Mouse (Mus musculus) hindbrain, postnatal 0 days (tissue): Measurements from ENCODE around the gene Tex264. TPM values are rescaled to one million over a fixed set of nuclear protein-coding genes. Genes with fewer than 3 reads are reported as not detected.

Experiments used
- ATAC-seq: fragments of 200-750 bp; cut with Nextera tagmentation; 2 replicates; pipeline ENCODE4 v1.8.0; 2017; ENCODE audit warnings: mild to moderate bottlenecking, moderate TSS enrichment, moderate library complexity
- DNase-seq: peaks from one replicate; pipeline ENCODE4 v3.0.0-alpha.2; 2015; ENCODE audit warnings: low spot score
- H3K27ac ChIP-seq: fragments of 300-500 bp; sonication (generic); 2 replicates; pipeline ENCODE4 v1.5.1; 2014; ENCODE audit warnings: mild to moderate bottlenecking
- H3K27me3 ChIP-seq: fragments of 300-500 bp; sonication (generic); 2 replicates; pipeline ENCODE4 v1.6.1; 2014; ENCODE audit warnings: low read length, mixed read lengths; ENCODE audit not compliant: insufficient read depth
- H3K36me3 ChIP-seq: fragments of 300-500 bp; sonication (generic); 2 replicates; pipeline ENCODE4 v1.6.1; 2014; ENCODE audit warnings: low read length, mixed read lengths; ENCODE audit not compliant: insufficient read depth
- H3K4me1 ChIP-seq: fragments of 300-500 bp; sonication (generic); 2 replicates; pipeline ENCODE4 v1.6.1; 2014; ENCODE audit warnings: antibody characterized with exemption, low read length, mixed read lengths; ENCODE audit not compliant: insufficient read depth
- H3K4me2 ChIP-seq: fragments of 300-500 bp; sonication (generic); 2 replicates; pipeline ENCODE4 v1.6.1; 2014; ENCODE audit warnings: low read depth, mild to moderate bottlenecking, low read length, moderate library complexity, mixed read lengths
- H3K4me3 ChIP-seq: fragments of 300-500 bp; sonication (generic); 2 replicates; pipeline ENCODE4 v1.5.1; 2014; ENCODE audit warnings: low read length
- H3K9ac ChIP-seq: fragments of 300-500 bp; sonication (generic); replicated peaks from 2 replicates; pipeline ENCODE4 v1.6.1; 2014; ENCODE audit warnings: mild to moderate bottlenecking, low read length, moderate library complexity, mixed read lengths
- H3K9me3 ChIP-seq: fragments of 300-500 bp; sonication (generic); 2 replicates; pipeline ENCODE4 v1.6.1; 2016; ENCODE audit warnings: low read length, mixed read lengths
- CTCF ChIP-seq: IDR thresholded peaks from 2 replicates; pipeline ENCODE4 v1.5.1; 2016; ENCODE audit warnings: antibody characterized with exemption, control low read depth, low read depth
- WGBS: fragments of 180-500 bp; shearing (Covaris S2); extraction: QIAGEN DNeasy Blood & Tissue Kit; methylation state at CpG from one replicate; pipeline ENCODE4 v1.1.7; 2014; 5-methylcytosine and 5-hydroxymethylcytosine counted together
- polyA plus RNA-seq: library from polyadenylated mRNA; unstranded; fragments of >200 nt; fragmentation: Nextera tagmentation; extraction: Ambion mirVana; gene quantifications from 2 replicates; pipeline ENCODE4 v1.2.1, GENCODE M21; 2015
- total RNA-seq: library from RNA; depleted of rRNA; stranded (reverse); fragments of >200 nt; gene quantifications from 2 replicates; pipeline ENCODE4 v1.2.3, GENCODE M21; 2014

Gene Tex264
- total and polyA plus RNA-seq, 2 experiments from 2014 or later = 91.4 to 91.7 TPM

GRCm38 (mm10) chr9:106684093-106684872 is 1.4 kb downstream of the Tex264 start:
- Histone ChIP-seq H3K4me3 (peak overlapping the region; percentile 89), H3K4me2 (peak overlapping the region; percentile 99), H3K4me1 (peaks cover 9% of the 10 kb centered on the region; the same call in 1 of the 2 replicates), H3K36me3 (peaks cover 24% of the 10 kb centered on the region), H3K27me3 (no peaks in the 10 kb centered on the region), H3K27ac (no peak overlapping the region), H3K9me3 (no peaks in the 10 kb centered on the region), H3K9ac (peak overlapping the region; percentile 65; the same call in 1 of the 2 replicates)
- 81% methylated on average over 6 of the region's 6 CpGs for WGBS
- ATAC-seq (no peak), DNase-seq (no peak)
- no peak for TF ChIP-seq CTCF

DNA sequence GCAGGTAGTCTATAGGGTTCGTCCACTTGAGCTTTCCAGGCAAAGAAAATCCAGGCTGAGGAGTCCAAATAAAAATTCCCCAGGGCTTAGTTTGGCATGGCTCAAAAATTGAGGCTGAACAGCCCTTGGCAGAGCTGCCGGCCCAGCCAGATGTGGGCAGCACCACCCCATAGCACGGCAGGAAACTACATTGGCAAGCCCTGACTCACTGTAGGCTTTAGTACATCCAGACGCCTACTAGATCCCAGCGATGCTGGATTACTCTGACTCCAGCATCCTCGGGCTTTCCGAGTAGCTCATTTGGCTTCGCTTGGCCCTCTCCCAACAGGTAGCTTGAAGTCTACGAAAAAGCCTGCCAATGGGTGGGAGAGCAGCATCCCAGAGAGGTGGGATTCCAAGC is 4.7 kb downstream of the Tex264 start:
- Histone ChIP-seq H3K9ac (no peak overlapping the region), H3K4me1 (peaks cover 9% of the 10 kb centered on the region; the same call in 1 of the 2 replicates), H3K27ac (no peak overlapping the region), H3K27me3 (no peaks in the 10 kb centered on the region), H3K4me3 (no peak overlapping the region), H3K4me2 (no peak overlapping the region), H3K36me3 (peaks cover 38% of the 10 kb centered on the region), H3K9me3 (no peaks in the 10 kb centered on the region)
- WGBS = 81% methylated on average over 9 of the region's 9 CpGs
- TF ChIP-seq CTCF = no peak
- DNase-seq = no peak
- ATAC-seq = no peak

DNA sequence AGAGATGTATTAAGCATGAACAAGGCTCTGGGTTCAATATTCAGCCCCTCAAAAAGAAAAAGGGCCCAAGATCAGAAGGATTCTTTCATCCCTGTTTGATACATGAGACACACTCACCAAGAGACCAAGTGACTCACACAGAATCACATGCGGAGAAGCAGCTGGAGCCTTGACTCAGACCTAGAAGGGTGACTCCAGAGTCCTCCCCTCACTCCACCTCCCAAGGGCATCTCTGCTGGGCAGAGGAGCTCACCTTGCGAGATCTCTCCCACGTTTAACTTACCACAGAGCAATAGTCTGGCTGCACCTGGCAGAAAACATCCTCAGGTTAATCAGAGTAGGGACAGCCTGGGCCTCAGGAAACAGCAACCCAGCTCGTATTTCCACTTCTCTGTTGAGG is 7.5 kb downstream of the Tex264 start:
- Histone ChIP-seq H3K9me3 (no peaks in the 10 kb centered on the region), H3K27ac (no peak overlapping the region), H3K9ac (no peak overlapping the region), H3K4me3 (no peak overlapping the region), H3K4me1 (no peaks in the 10 kb centered on the region), H3K4me2 (no peak overlapping the region), H3K36me3 (peaks cover 43% of the 10 kb centered on the region), H3K27me3 (no peaks in the 10 kb centered on the region)
- no peak for DNase-seq
- no peak for TF ChIP-seq CTCF
- 78% methylated on average over 4 of the region's 4 CpGs for WGBS
- ATAC-seq = no peak

GRCm38 (mm10) chr9:106677702-106678101 is 8.0 kb downstream of the Tex264 start:
- no peak for ATAC-seq
- DNase-seq = no peak
- 85% methylated on average over 5 of the region's 5 CpGs for WGBS

GRCm38 (mm10) chr9:106676571-106676970 is 9.2 kb downstream of the Tex264 start:
- Histone ChIP-seq H3K4me3 (no peak overlapping the region), H3K9ac (no peak overlapping the region), H3K36me3 (peaks cover 55% of the 10 kb centered on the region), H3K4me1 (no peaks in the 10 kb centered on the region), H3K27me3 (no peaks in the 10 kb centered on the region), H3K27ac (no peak overlapping the region), H3K4me2 (no peak overlapping the region), H3K9me3 (no peaks in the 10 kb centered on the region)
- no peak for ATAC-seq
- no peak for DNase-seq
- no peak for TF ChIP-seq CTCF
- WGBS = 68% methylated on average over 4 of the region's 4 CpGs

More at GRCm38 (mm10) chr9:106677702-106678101, 8.0 kb downstream of the Tex264 start:
- no peaks in the 10 kb centered on the region for H3K27me3 ChIP-seq
- H3K4me1 ChIP-seq = no peaks in the 10 kb centered on the region
- peaks cover 49% of the 10 kb centered on the region for H3K36me3 ChIP-seq
- no peak for TF ChIP-seq CTCF
- H3K4me3 ChIP-seq = no peak overlapping the region
- no peaks in the 10 kb centered on the region for H3K9me3 ChIP-seq
- no peak overlapping the region for H3K27ac ChIP-seq
- H3K4me2 ChIP-seq = no peak overlapping the region
- no peak overlapping the region for H3K9ac ChIP-seq

DNA sequence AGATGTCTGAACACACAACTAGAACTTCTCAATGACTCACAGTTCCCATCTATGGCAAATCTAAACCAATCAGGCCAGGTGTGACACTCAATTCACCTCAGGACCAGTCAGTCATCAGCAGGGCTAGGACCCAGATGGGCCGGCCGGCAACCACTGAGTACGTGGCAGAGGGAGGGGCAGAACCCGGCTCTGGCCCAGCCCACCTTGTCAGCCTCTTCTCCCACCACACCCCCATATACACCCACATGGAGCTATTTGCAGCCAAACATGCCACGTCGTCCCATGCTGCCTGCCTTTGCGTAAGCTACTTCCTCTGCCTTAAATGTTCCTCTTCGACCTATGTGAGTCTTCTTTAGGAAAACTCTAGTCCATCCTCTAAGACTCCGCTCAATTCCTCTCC is 9.8 kb downstream of the Tex264 start:
- Histone ChIP-seq H3K4me2 (no peak overlapping the region), H3K4me3 (no peak overlapping the region), H3K9me3 (no peaks in the 10 kb centered on the region), H3K4me1 (no peaks in the 10 kb centered on the region), H3K27ac (no peak overlapping the region), H3K27me3 (no peaks in the 10 kb centered on the region), H3K9ac (no peak overlapping the region), H3K36me3 (peaks cover 54% of the 10 kb centered on the region)
- 0 out of 2 replicates have a peak, but pooled peaks have one; percentile 21 for ATAC-seq
- TF ChIP-seq CTCF = no peak
- DNase-seq = no peak
- 76% methylated on average over 9 of the region's 9 CpGs for WGBS

GRCm38 (mm10) chr9:106675480-106675879 is 10.2 kb downstream of the Tex264 start:
- Histone ChIP-seq H3K4me2 (no peak overlapping the region), H3K4me1 (no peaks in the 10 kb centered on the region), H3K4me3 (no peak overlapping the region), H3K9ac (no peak overlapping the region), H3K27ac (no peak overlapping the region), H3K9me3 (no peaks in the 10 kb centered on the region), H3K27me3 (no peaks in the 10 kb centered on the region), H3K36me3 (peaks cover 54% of the 10 kb centered on the region)
- peak; percentile 81 for ATAC-seq
- peak; percentile 99 for TF ChIP-seq CTCF
- WGBS = 0% methylated on average over 1 of the region's 1 CpGs
- peak; percentile 87 for DNase-seq
